Mouse (Mus musculus): ENCODE data around the gene Knstrn. TPM values are rescaled to one million over a fixed set of nuclear protein-coding genes. Genes with fewer than 3 reads are reported as not detected.

The Knstrn gene
- polyA plus RNA-seq (2016; fragmentation: Nextera tagmentation; extraction: Ambion mirVana), result 150 and 157 TPM in 2 replicates

GRCm38 (mm10) chr2:118813981-118814836 is at the start of gene Knstrn:
TSS of gene Knstrn (plus strand) at chr2:118814003.
- whole genome bisulfite sequencing, result under 1% methylated on average over 49 of the region's 49 CpGs
- H3K4me1 ChIP-seq, result peaks cover 15% of the 10 kb centered on the region
- 0 out of 2 replicates have a peak, but pooled peaks cover 6% of the 10 kb centered on the region for H3K27me3 ChIP-seq (ENCODE audit: low read depth, poor library complexity, severe bottlenecking)
- peak within 1 kb of the TSS; percentile 95 for H3K27ac ChIP-seq
- peaks cover 40% of the 10 kb centered on the region for H3K36me3 ChIP-seq
- peak within 1 kb of the TSS; percentile 84 for H3K4me3 ChIP-seq
- H3K9me3 ChIP-seq (replicated peaks), result no peaks in the 10 kb centered on the region
- DNase-seq (ENCODE audit: low spot score), result peak; percentile 93

GRCm38 (mm10) chr2:118764094-118764831 is 49.5 kb upstream of the Knstrn start:
- H3K4me3 ChIP-seq, result no peak overlapping the region
- 26% methylated on average over 11 of the region's 11 CpGs for WGBS
- 0 out of 2 replicates have a peak, but pooled peaks cover 4% of the 10 kb centered on the region for H3K36me3 ChIP-seq
- no peaks in the 10 kb centered on the region for H3K9me3 ChIP-seq (replicated peaks)
- peaks cover 52% of the 10 kb centered on the region for H3K27me3 ChIP-seq (ENCODE audit: low read depth, poor library complexity, severe bottlenecking)
- no peak overlapping the region for H3K27ac ChIP-seq
- DNase-seq (ENCODE audit: low spot score), result peak; percentile 60
- H3K4me1 ChIP-seq, result peaks cover 27% of the 10 kb centered on the region

- Histone ChIP-seq H3K4me1 (peaks cover 24% of the 10 kb centered on the region), H3K36me3 (0 out of 2 replicates have a peak, but pooled peaks cover 4% of the 10 kb centered on the region), H3K4me3 (no peak overlapping the region), H3K27ac (no peak overlapping the region), H3K27me3 (ENCODE audit: low read depth, poor library complexity, severe bottlenecking) (peaks cover 47% of the 10 kb centered on the region), H3K9me3 (replicated peaks) (no peaks in the 10 kb centered on the region)
- 88% methylated on average over 5 of the region's 5 CpGs for WGBS
- no peak for DNase-seq (ENCODE audit: low spot score)
Observed at GRCm38 (mm10) chr2:118764875-118765274, 48.9 kb upstream of the Knstrn start.

GRCm38 (mm10) chr2:118766041-118767033 is 47.5 kb upstream of the Knstrn start:
- peaks cover 32% of the 10 kb centered on the region for H3K27me3 ChIP-seq (ENCODE audit: low read depth, poor library complexity, severe bottlenecking)
- no peak overlapping the region for H3K4me3 ChIP-seq
- 0 out of 2 replicates have a peak, but pooled peaks cover 4% of the 10 kb centered on the region for H3K36me3 ChIP-seq
- no peak overlapping the region for H3K27ac ChIP-seq
- H3K9me3 ChIP-seq (replicated peaks), result no peaks in the 10 kb centered on the region
- H3K4me1 ChIP-seq, result peaks cover 21% of the 10 kb centered on the region
- 73% methylated on average over 10 of the region's 10 CpGs for WGBS
- DNase-seq (ENCODE audit: low spot score), result no peak

- H3K27ac ChIP-seq, result no peak within 1 kb of the TSS
- no peaks in the 10 kb centered on the region for H3K36me3 ChIP-seq
- 0 out of 2 replicates have a peak, but pooled peaks cover 2% of the 10 kb centered on the region for H3K4me1 ChIP-seq
- no peak for DNase-seq (ENCODE audit: low spot score)
- H3K4me3 ChIP-seq, result no peak within 1 kb of the TSS
- WGBS, result 82% methylated on average over 6 of the region's 6 CpGs
- H3K9me3 ChIP-seq (replicated peaks), result no peaks in the 10 kb centered on the region
- no peaks in the 10 kb centered on the region; the same call in 1 of the 2 replicates for H3K27me3 ChIP-seq (ENCODE audit: low read depth, poor library complexity, severe bottlenecking)
Observed at GRCm38 (mm10) chr2:118772158-118772874, 41.5 kb upstream of the Knstrn start, which contains the start of gene Phgr1. TSS of gene Phgr1 (plus strand) at chr2:118772769.

- peaks cover 4% of the 10 kb centered on the region; the same call in 1 of the 2 replicates for H3K27me3 ChIP-seq (ENCODE audit: low read depth, poor library complexity, severe bottlenecking)
- WGBS, result 84% methylated on average over 2 of the region's 2 CpGs
- H3K27ac ChIP-seq, result no peak overlapping the region
- no peaks in the 10 kb centered on the region for H3K36me3 ChIP-seq
- peaks cover 10% of the 10 kb centered on the region for H3K4me1 ChIP-seq
- no peak overlapping the region for H3K4me3 ChIP-seq
- DNase-seq (ENCODE audit: low spot score), result no peak
- no peaks in the 10 kb centered on the region for H3K9me3 ChIP-seq (replicated peaks)
Observed at GRCm38 (mm10) chr2:118774536-118774935, 39.3 kb upstream of the Knstrn start.

GRCm38 (mm10) chr2:118775396-118775795 is 38.4 kb upstream of the Knstrn start:
- no peaks in the 10 kb centered on the region for H3K36me3 ChIP-seq
- no peak overlapping the region for H3K27ac ChIP-seq
- no peak overlapping the region for H3K4me3 ChIP-seq
- no peaks in the 10 kb centered on the region for H3K9me3 ChIP-seq (replicated peaks)
- H3K27me3 ChIP-seq (ENCODE audit: low read depth, poor library complexity, severe bottlenecking), result peaks cover 10% of the 10 kb centered on the region
- DNase-seq (ENCODE audit: low spot score), result no peak
- WGBS, result 72% methylated on average over 1 of the region's 1 CpGs
- H3K4me1 ChIP-seq, result peaks cover 17% of the 10 kb centered on the region

GRCm38 (mm10) chr2:118775846-118776245 is 38.0 kb upstream of the Knstrn start:
- Histone ChIP-seq H3K9me3 (replicated peaks) (no peaks in the 10 kb centered on the region), H3K27ac (no peak overlapping the region), H3K4me1 (peaks cover 17% of the 10 kb centered on the region), H3K27me3 (ENCODE audit: low read depth, poor library complexity, severe bottlenecking) (peaks cover 14% of the 10 kb centered on the region), H3K4me3 (no peak overlapping the region), H3K36me3 (no peaks in the 10 kb centered on the region)
- no peak for DNase-seq (ENCODE audit: low spot score)
- WGBS, result 61% methylated on average over 4 of the region's 4 CpGs

- no peak for DNase-seq (ENCODE audit: low spot score)
- H3K4me1 ChIP-seq, result peaks cover 17% of the 10 kb centered on the region
- H3K9me3 ChIP-seq (replicated peaks), result no peaks in the 10 kb centered on the region
- no peak overlapping the region for H3K27ac ChIP-seq
- H3K4me3 ChIP-seq, result no peak overlapping the region
- 84% methylated on average over 2 of the region's 2 CpGs for WGBS
- H3K36me3 ChIP-seq, result no peaks in the 10 kb centered on the region
- H3K27me3 ChIP-seq (ENCODE audit: low read depth, poor library complexity, severe bottlenecking), result peaks cover 17% of the 10 kb centered on the region
Observed at GRCm38 (mm10) chr2:118776295-118776694, 37.5 kb upstream of the Knstrn start.

GRCm38 (mm10) chr2:118778418-118778817 is 35.4 kb upstream of the Knstrn start:
- DNase-seq (ENCODE audit: low spot score), result no peak
- H3K4me3 ChIP-seq, result no peak overlapping the region
- peaks cover 17% of the 10 kb centered on the region for H3K4me1 ChIP-seq
- WGBS, result 77% methylated on average over 4 of the region's 4 CpGs
- H3K9me3 ChIP-seq (replicated peaks), result no peaks in the 10 kb centered on the region
- H3K36me3 ChIP-seq, result no peaks in the 10 kb centered on the region
- no peak overlapping the region for H3K27ac ChIP-seq
- peaks cover 17% of the 10 kb centered on the region for H3K27me3 ChIP-seq (ENCODE audit: low read depth, poor library complexity, severe bottlenecking)

GRCm38 (mm10) chr2:118779065-118779464 is 34.7 kb upstream of the Knstrn start:
- H3K4me1 ChIP-seq, result peaks cover 17% of the 10 kb centered on the region
- 8% methylated on average over 10 of the region's 10 CpGs for WGBS
- H3K27ac ChIP-seq, result 0 out of 2 replicates have a peak overlapping the region, but pooled peaks have one; percentile 17
- DNase-seq (ENCODE audit: low spot score), result no peak
- H3K27me3 ChIP-seq (ENCODE audit: low read depth, poor library complexity, severe bottlenecking), result peaks cover 17% of the 10 kb centered on the region
- no peaks in the 10 kb centered on the region for H3K36me3 ChIP-seq
- H3K9me3 ChIP-seq (replicated peaks), result no peaks in the 10 kb centered on the region
- peak overlapping the region; percentile 52 for H3K4me3 ChIP-seq

Measured in limb, embryonic 10.5 days (tissue).